Mouse (Mus musculus) lung, adult 2 months (tissue): ENCODE measurements around the gene Frem1.

ENCODE experiments used
- CTCF ChIP-seq: fragments of 200-500 bp; IDR thresholded peaks from 2 replicates; pipeline ENCODE4 v1.5.1; 2011; ENCODE audit warnings: mild to moderate bottlenecking, low read length, control low read depth; ENCODE audit not compliant: insufficient read depth
- POLR2A ChIP-seq: fragments of 200-500 bp; IDR thresholded peaks from 2 replicates; pipeline ENCODE4 v1.6.1; 2011; ENCODE audit warnings: low read depth, mild to moderate bottlenecking, control low read depth, low read length, borderline replicate concordance; ENCODE audit errors: extremely low read depth

DNA sequence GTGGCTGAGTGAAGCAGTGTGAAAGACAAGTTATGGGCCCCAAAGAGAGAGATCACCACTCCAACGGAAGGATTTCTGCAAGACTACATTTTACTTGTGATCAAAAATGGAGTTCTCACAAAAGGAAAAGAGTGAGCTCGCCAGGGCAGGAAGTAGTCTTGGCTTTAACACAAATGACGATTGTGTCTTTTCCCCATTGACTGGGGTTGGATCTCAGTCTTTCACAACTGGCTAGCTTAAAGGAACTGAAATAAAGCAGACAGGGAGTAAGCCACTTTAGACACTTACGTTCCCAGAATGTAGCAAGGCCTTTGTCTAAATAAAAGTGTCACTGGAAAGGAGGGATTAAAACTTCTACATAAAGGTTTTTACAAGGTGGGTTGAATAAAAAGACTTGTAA, 185.0 kb downstream of the Frem1 start:
- TF ChIP-seq POLR2A (no peak), CTCF (no peak)
